Mouse (Mus musculus) forebrain, embryonic 11.5 days (tissue): ENCODE results near the gene Ubxn1. TPM values are rescaled to one million over a fixed set of nuclear protein-coding genes. Genes with fewer than 3 reads are reported as not detected.

ENCODE experiments used
- ATAC-seq: fragments of 200-750 bp; cut with Nextera tagmentation; replicated peaks from 2 replicates; pipeline ENCODE4 v1.8.0; 2017; ENCODE audit warnings: moderate TSS enrichment; ENCODE audit not compliant: low FRiP score
- DNase-seq: peaks from one replicate; pipeline ENCODE4 v3.0.0-alpha.2; 2017; ENCODE audit warnings: low spot score
- H3K27ac ChIP-seq: fragments of 300-500 bp; sonication (generic); 2 replicates; pipeline ENCODE4 v1.5.1; 2014; ENCODE audit warnings: low read depth, low read length
- H3K27me3 ChIP-seq: fragments of 300-500 bp; sonication (generic); 2 replicates; pipeline ENCODE4 v1.6.1; 2014; ENCODE audit warnings: mild to moderate bottlenecking, low read length, mixed read lengths; ENCODE audit not compliant: control insufficient read depth, insufficient read depth
- H3K36me3 ChIP-seq: fragments of 300-500 bp; sonication (generic); 2 replicates; pipeline ENCODE4 v1.6.1; 2014; ENCODE audit warnings: mild to moderate bottlenecking, low read length, moderate library complexity, mixed read lengths; ENCODE audit not compliant: control insufficient read depth, insufficient read depth
- H3K4me1 ChIP-seq: fragments of 300-500 bp; sonication (generic); replicated peaks from 2 replicates; pipeline ENCODE4 v1.6.1; 2014; ENCODE audit warnings: low read length, mixed read lengths; ENCODE audit not compliant: control insufficient read depth, insufficient read depth
- H3K4me2 ChIP-seq: fragments of 300-500 bp; sonication (generic); 2 replicates; pipeline ENCODE4 v1.6.1; 2014; ENCODE audit warnings: low read depth, mild to moderate bottlenecking, low read length, moderate library complexity, mixed read lengths; ENCODE audit not compliant: severe bottlenecking
- H3K4me3 ChIP-seq: fragments of 300-500 bp; sonication (generic); 2 replicates; pipeline ENCODE4 v1.5.1; 2014; ENCODE audit warnings: low read depth, low read length
- H3K9ac ChIP-seq: fragments of 300-500 bp; sonication (generic); 2 replicates; pipeline ENCODE4 v1.6.1; 2014; ENCODE audit warnings: low read length
- H3K9me3 ChIP-seq: fragments of 300-500 bp; sonication (generic); 2 replicates; pipeline ENCODE4 v1.6.1; 2016; ENCODE audit warnings: low read length, mixed read lengths; ENCODE audit not compliant: control insufficient read depth
- WGBS: fragments of 180-500 bp; shearing (Covaris S2); extraction: QIAGEN DNeasy Blood & Tissue Kit; methylation state at CpG from one replicate; pipeline ENCODE4 v1.1.7; 2014; 5-methylcytosine and 5-hydroxymethylcytosine counted together
- polyA plus RNA-seq: library from polyadenylated mRNA; unstranded; fragments of >200 nt; fragmentation: Nextera tagmentation; extraction: Ambion mirVana; gene quantifications from 2 replicates; pipeline ENCODE4 v1.2.1, GENCODE M21; 2014

Gene Ubxn1
- polyA plus RNA-seq, 1 experiment from 2014 or later = 178 TPM

- peaks cover 4% of the 10 kb centered on the region; the same call in 1 of the 2 replicates for H3K36me3 ChIP-seq
- WGBS = 78% methylated on average over 10 of the region's 10 CpGs
- H3K4me2 ChIP-seq = peak overlapping the region; percentile 88
- peak overlapping the region; percentile 96 for H3K9ac ChIP-seq
- H3K4me1 ChIP-seq = peaks cover 7% of the 10 kb centered on the region; the same call in 1 of the 2 replicates
- ATAC-seq (no peak), DNase-seq (no peak)
- H3K9me3 ChIP-seq = no peaks in the 10 kb centered on the region
- peak overlapping the region; percentile 63; the same call in 1 of the 2 replicates for H3K27ac ChIP-seq
- no peaks in the 10 kb centered on the region for H3K27me3 ChIP-seq
- H3K4me3 ChIP-seq = peak overlapping the region; percentile 96
Measured at GRCm38 (mm10) chr19:8872266-8872840, 1.1 kb downstream of the Ubxn1 start.

DNA sequence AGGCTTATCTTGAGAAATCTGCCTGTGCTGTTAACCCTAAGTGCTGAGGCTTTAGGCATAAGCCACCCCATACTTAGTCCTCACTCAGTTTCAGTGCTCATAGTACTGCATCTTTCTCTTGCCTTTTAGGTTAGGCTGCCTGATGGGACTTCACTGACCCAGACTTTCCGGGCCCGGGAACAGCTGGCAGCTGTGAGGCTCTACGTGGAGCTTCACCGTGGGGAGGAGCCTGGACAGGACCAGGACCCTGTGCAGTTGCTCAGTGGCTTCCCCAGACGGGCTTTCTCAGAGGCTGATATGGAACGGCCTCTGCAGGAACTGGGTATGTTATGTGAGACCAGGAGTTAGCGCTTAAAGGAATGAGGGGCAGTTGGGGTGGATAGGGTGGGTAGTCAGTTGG, 3.7 kb downstream of the Ubxn1 start:
- H3K27me3 ChIP-seq = no peaks in the 10 kb centered on the region
- H3K9me3 ChIP-seq = no peaks in the 10 kb centered on the region
- ATAC-seq (no peak), DNase-seq (no peak)
- peaks cover 7% of the 10 kb centered on the region; the same call in 1 of the 2 replicates for H3K4me1 ChIP-seq
- H3K27ac ChIP-seq = no peak overlapping the region
- no peak overlapping the region for H3K9ac ChIP-seq
- H3K36me3 ChIP-seq = peaks cover 4% of the 10 kb centered on the region; the same call in 1 of the 2 replicates
- WGBS = 93% methylated on average over 7 of the region's 7 CpGs
- no peak overlapping the region for H3K4me3 ChIP-seq
- no peak overlapping the region for H3K4me2 ChIP-seq

DNA sequence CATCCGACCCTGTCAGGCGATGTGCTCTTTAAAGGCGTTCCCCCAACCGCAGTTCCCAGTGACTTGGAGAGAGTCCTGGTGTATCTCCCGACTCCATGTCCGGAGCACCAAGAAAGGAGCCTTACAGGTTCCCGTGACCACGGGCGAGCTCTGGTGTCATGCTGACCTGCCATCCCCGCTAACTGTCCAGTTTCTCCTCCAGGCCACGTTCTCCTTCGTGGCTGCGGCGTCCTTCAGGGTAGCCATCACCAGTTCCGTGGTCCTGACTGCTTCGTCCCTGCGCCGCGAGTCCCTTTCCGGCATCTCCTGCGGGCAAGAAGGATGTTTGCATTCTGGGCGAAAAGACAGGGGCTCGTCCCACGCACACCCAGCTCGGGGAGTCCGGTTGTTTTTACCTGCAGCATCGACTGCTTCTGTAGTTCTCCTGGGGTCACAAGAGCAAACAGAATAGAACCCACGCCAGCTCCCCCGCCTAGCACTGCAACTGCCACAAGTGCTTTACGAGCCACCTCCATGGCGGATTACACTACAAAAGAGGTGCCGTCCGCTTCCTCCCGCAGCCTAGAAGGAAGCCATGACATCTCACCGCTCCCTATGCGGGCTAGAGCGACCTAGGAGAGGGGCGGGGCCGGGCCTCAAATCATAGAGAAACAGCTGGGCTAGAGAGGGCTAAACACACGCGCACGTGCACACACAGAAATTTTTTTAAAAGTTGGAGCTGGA, 9.2 kb downstream of the Ubxn1 start, which contains the start of gene Uqcc3:
Gene Uqcc3, minus strand, starts transcription at position 613 of the 723 bp plus-strand sequence.
- Histone ChIP-seq H3K36me3 (no peaks in the 10 kb centered on the region; the same call in 1 of the 2 replicates), H3K9me3 (no peaks in the 10 kb centered on the region), H3K4me2 (peak within 1 kb of the TSS; percentile 87), H3K27ac (peak within 1 kb of the TSS; percentile 50), H3K9ac (peak within 1 kb of the TSS; percentile 91), H3K4me1 (no peaks in the 10 kb centered on the region), H3K27me3 (no peaks in the 10 kb centered on the region), H3K4me3 (peak within 1 kb of the TSS; percentile 76)
- ATAC-seq (peak; percentile 95), DNase-seq (peak; percentile 90)
- under 1% methylated on average over 42 of the region's 42 CpGs for WGBS

DNA sequence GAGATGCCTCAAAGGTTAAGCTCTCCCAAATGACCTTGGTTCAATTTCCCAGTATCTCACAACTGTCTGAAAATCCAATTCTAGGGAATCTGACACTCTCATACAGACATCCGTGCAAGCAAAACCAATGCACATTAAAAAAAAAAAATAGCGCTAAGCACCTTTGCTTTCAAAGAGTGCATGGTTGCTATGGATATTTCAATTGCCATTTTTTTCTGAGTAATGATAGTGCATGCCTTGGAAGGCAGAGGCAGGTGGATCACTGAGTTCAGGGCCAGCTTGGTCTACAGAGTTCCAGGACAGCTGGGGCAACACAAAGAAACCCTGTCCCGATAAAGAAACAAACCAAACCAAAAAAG, 9.7 kb downstream of the Ubxn1 start:
- ATAC-seq (no peak), DNase-seq (no peak)
- Histone ChIP-seq H3K4me2 (peak overlapping the region; percentile 87), H3K27ac (no peak overlapping the region; the same call in 1 of the 2 replicates), H3K4me1 (no peaks in the 10 kb centered on the region), H3K9me3 (no peaks in the 10 kb centered on the region), H3K9ac (peak overlapping the region; percentile 91), H3K27me3 (no peaks in the 10 kb centered on the region), H3K36me3 (no peaks in the 10 kb centered on the region; the same call in 1 of the 2 replicates), H3K4me3 (peak overlapping the region; percentile 76)
- WGBS = 14% methylated on average over 3 of the region's 3 CpGs

DNA sequence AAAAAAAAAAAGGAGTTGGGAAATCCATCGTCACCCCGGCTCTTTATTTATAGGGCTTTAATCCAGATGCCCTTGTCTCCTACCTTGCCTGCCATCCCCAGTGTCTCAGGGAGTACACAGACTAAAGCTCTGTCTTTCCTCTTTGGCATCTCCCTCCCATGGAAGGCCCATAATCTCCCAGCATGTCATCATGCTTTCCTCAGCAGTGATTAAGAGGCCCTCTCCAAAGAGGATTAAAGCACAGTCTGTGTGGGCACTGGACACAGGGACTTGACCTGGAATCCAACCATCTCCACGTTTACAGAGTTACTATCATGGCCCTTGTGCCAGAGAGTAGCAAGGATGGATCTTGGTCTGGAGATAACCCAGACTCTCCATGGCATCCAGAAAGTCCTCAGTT, 12.3 kb downstream of the Ubxn1 start, which contains the start of the genes Lbhd1 and Gm49403:
Gene Lbhd1, plus strand, starts transcription at position 117 of the 400 bp plus-strand sequence.
Gene Gm49403, plus strand, starts transcription at position 315 of the 400 bp plus-strand sequence.
- WGBS = 78% methylated on average over 3 of the region's 3 CpGs
- Histone ChIP-seq H3K27me3 (no peaks in the 10 kb centered on the region), H3K27ac (no peak within 1 kb of the TSS), H3K4me2 (no peak within 1 kb of the TSS), H3K9ac (no peak within 1 kb of the TSS), H3K4me3 (no peak within 1 kb of the TSS), H3K4me1 (no peaks in the 10 kb centered on the region; the same call in 1 of the 2 replicates), H3K9me3 (no peaks in the 10 kb centered on the region), H3K36me3 (no peaks in the 10 kb centered on the region)
- no peak for ATAC-seq
- DNase-seq = no peak

- H3K27ac ChIP-seq = peak overlapping the region; percentile 62; the same call in 1 of the 2 replicates
- no peaks in the 10 kb centered on the region; the same call in 1 of the 2 replicates for H3K4me1 ChIP-seq
- H3K9ac ChIP-seq = peak overlapping the region; percentile 79; the same call in 1 of the 2 replicates
- ATAC-seq (no peak), DNase-seq (no peak)
- WGBS = 52% methylated on average over 1 of the region's 1 CpGs
- H3K4me3 ChIP-seq = no peak overlapping the region
- no peaks in the 10 kb centered on the region for H3K9me3 ChIP-seq
- H3K4me2 ChIP-seq = peak overlapping the region; percentile 76; the same call in 1 of the 2 replicates
- H3K36me3 ChIP-seq = no peaks in the 10 kb centered on the region; the same call in 1 of the 2 replicates
- H3K27me3 ChIP-seq = no peaks in the 10 kb centered on the region
Measured at GRCm38 (mm10) chr19:8886916-8887584, 15.8 kb downstream of the Ubxn1 start.

GRCm38 (mm10) chr19:8887585-8888463, 16.5 kb downstream of the Ubxn1 start:
- H3K36me3 ChIP-seq = no peaks in the 10 kb centered on the region; the same call in 1 of the 2 replicates
- H3K4me1 ChIP-seq = no peaks in the 10 kb centered on the region; the same call in 1 of the 2 replicates
- H3K9ac ChIP-seq = peak overlapping the region; percentile 79
- ATAC-seq (no peak), DNase-seq (no peak)
- peak overlapping the region; percentile 62; the same call in 1 of the 2 replicates for H3K27ac ChIP-seq
- H3K9me3 ChIP-seq = no peaks in the 10 kb centered on the region
- WGBS = 16% methylated on average over 19 of the region's 19 CpGs
- no peaks in the 10 kb centered on the region for H3K27me3 ChIP-seq
- peak overlapping the region; percentile 76 for H3K4me2 ChIP-seq
- peak overlapping the region; percentile 50 for H3K4me3 ChIP-seq
